Mouse (Mus musculus): ENCODE results near the gene Fli1. TPM values are rescaled to one million over a fixed set of nuclear protein-coding genes. Genes with fewer than 3 reads are reported as not detected.

Gene Fli1
- polyA plus RNA-seq, 1 experiment from 2014 or later = 18.8 TPM

GRCm38 (mm10) chr9:32543923-32544575 lies 1.4 kb upstream of the Fli1 start:
- no peaks in the 10 kb centered on the region for H3K36me3 ChIP-seq (ENCODE audit: control insufficient read depth, insufficient read depth, low read length)
- WGBS = 13% methylated on average over 7 of the region's 8 CpGs
- H3K4me1 ChIP-seq (ENCODE audit: control insufficient read depth, insufficient read depth, low read length) = peaks cover 55% of the 10 kb centered on the region
- peak overlapping the region; percentile 91 for H3K27ac ChIP-seq (replicated peaks; ENCODE audit: low read depth, low read length)
- H3K9me3 ChIP-seq (ENCODE audit: control insufficient read depth, low read length) = no peaks in the 10 kb centered on the region
- peak overlapping the region; percentile 88 for H3K4me2 ChIP-seq (ENCODE audit: low read depth, low read length)
- DNase-seq (ENCODE audit: low spot score) = peak; percentile 73
- H3K4me3 ChIP-seq (ENCODE audit: low read depth, low read length) = peak overlapping the region; percentile 14; the same call in 1 of the 2 replicates
- H3K9ac ChIP-seq (ENCODE audit: low read depth, low read length) = no peak overlapping the region
- ATAC-seq (ENCODE audit: low read depth) = no peak
- peaks cover 29% of the 10 kb centered on the region; the same call in 1 of the 2 replicates for H3K27me3 ChIP-seq (replicated peaks; ENCODE audit: control insufficient read depth, insufficient read depth, low read length)

- H3K9me3 ChIP-seq (ENCODE audit: control insufficient read depth, low read length) = no peaks in the 10 kb centered on the region
- ATAC-seq (ENCODE audit: low read depth) (no peak), DNase-seq (ENCODE audit: low spot score) (peak; percentile 48)
- H3K4me3 ChIP-seq (ENCODE audit: low read depth, low read length) = peak overlapping the region; percentile 73
- peak overlapping the region; percentile 92 for H3K9ac ChIP-seq (ENCODE audit: low read depth, low read length)
- no peaks in the 10 kb centered on the region for H3K36me3 ChIP-seq (ENCODE audit: control insufficient read depth, insufficient read depth, low read length)
- H3K4me2 ChIP-seq (ENCODE audit: low read depth, low read length) = peak overlapping the region; percentile 88
- H3K4me1 ChIP-seq (ENCODE audit: control insufficient read depth, insufficient read depth, low read length) = peaks cover 45% of the 10 kb centered on the region
- peaks cover 29% of the 10 kb centered on the region; the same call in 1 of the 2 replicates for H3K27me3 ChIP-seq (replicated peaks; ENCODE audit: control insufficient read depth, insufficient read depth, low read length)
- peak overlapping the region; percentile 91 for H3K27ac ChIP-seq (replicated peaks; ENCODE audit: low read depth, low read length)
- 1% methylated on average over 18 of the region's 18 CpGs for WGBS
These were observed 450 bp upstream of the Fli1 start for GRCm38 (mm10) chr9:32543040-32543581.

- no peak for ATAC-seq (ENCODE audit: low read depth)
- 1% methylated on average over 29 of the region's 30 CpGs for WGBS
- H3K27me3 ChIP-seq (replicated peaks; ENCODE audit: control insufficient read depth, insufficient read depth, low read length) = peaks cover 28% of the 10 kb centered on the region; the same call in 1 of the 2 replicates
These were observed 1.3 kb downstream of the Fli1 start for GRCm38 (mm10) chr9:32541223-32541901.

GRCm38 (mm10) chr9:32540406-32541222 lies 2.0 kb downstream of the Fli1 start:
- H3K9me3 ChIP-seq (ENCODE audit: control insufficient read depth, low read length) = no peaks in the 10 kb centered on the region
- peak overlapping the region; percentile 88 for H3K4me2 ChIP-seq (ENCODE audit: low read depth, low read length)
- peaks cover 28% of the 10 kb centered on the region for H3K4me1 ChIP-seq (ENCODE audit: control insufficient read depth, insufficient read depth, low read length)
- peak overlapping the region; percentile 73 for H3K4me3 ChIP-seq (ENCODE audit: low read depth, low read length)
- WGBS = under 1% methylated on average over 11 of the region's 70 CpGs
- DNase-seq (ENCODE audit: low spot score) (no peak), ATAC-seq (ENCODE audit: low read depth) (0 out of 2 replicates have a peak, but pooled peaks have one; percentile 30)
- H3K27me3 ChIP-seq (replicated peaks; ENCODE audit: control insufficient read depth, insufficient read depth, low read length) = peaks cover 21% of the 10 kb centered on the region; the same call in 1 of the 2 replicates
- H3K27ac ChIP-seq (replicated peaks; ENCODE audit: low read depth, low read length) = peak overlapping the region; percentile 91
- H3K9ac ChIP-seq (ENCODE audit: low read depth, low read length) = peak overlapping the region; percentile 92
- H3K36me3 ChIP-seq (ENCODE audit: control insufficient read depth, insufficient read depth, low read length) = no peaks in the 10 kb centered on the region

More at GRCm38 (mm10) chr9:32541223-32541901, 1.3 kb downstream of the Fli1 start:
- Histone ChIP-seq H3K4me2 (ENCODE audit: low read depth, low read length) (peak overlapping the region; percentile 88), H3K4me3 (ENCODE audit: low read depth, low read length) (peak overlapping the region; percentile 73), H3K9ac (ENCODE audit: low read depth, low read length) (peak overlapping the region; percentile 92), H3K27ac (replicated peaks; ENCODE audit: low read depth, low read length) (peak overlapping the region; percentile 91), H3K36me3 (ENCODE audit: control insufficient read depth, insufficient read depth, low read length) (no peaks in the 10 kb centered on the region), H3K9me3 (ENCODE audit: control insufficient read depth, low read length) (no peaks in the 10 kb centered on the region), H3K4me1 (ENCODE audit: control insufficient read depth, insufficient read depth, low read length) (peaks cover 30% of the 10 kb centered on the region)
- DNase-seq (ENCODE audit: low spot score) = peak; percentile 48

- peak overlapping the region; percentile 88 for H3K4me2 ChIP-seq (ENCODE audit: low read depth, low read length)
- H3K4me1 ChIP-seq (ENCODE audit: control insufficient read depth, insufficient read depth, low read length) = peaks cover 23% of the 10 kb centered on the region
- DNase-seq (ENCODE audit: low spot score) (peak; percentile 36), ATAC-seq (ENCODE audit: low read depth) (0 out of 2 replicates have a peak, but pooled peaks have one; percentile 4)
- no peaks in the 10 kb centered on the region for H3K9me3 ChIP-seq (ENCODE audit: control insufficient read depth, low read length)
- peak overlapping the region; percentile 91 for H3K27ac ChIP-seq (replicated peaks; ENCODE audit: low read depth, low read length)
- WGBS = 2% methylated on average over 9 of the region's 13 CpGs
- no peaks in the 10 kb centered on the region for H3K36me3 ChIP-seq (ENCODE audit: control insufficient read depth, insufficient read depth, low read length)
- H3K27me3 ChIP-seq (replicated peaks; ENCODE audit: control insufficient read depth, insufficient read depth, low read length) = peaks cover 19% of the 10 kb centered on the region; the same call in 1 of the 2 replicates
- peak overlapping the region; percentile 73 for H3K4me3 ChIP-seq (ENCODE audit: low read depth, low read length)
- H3K9ac ChIP-seq (ENCODE audit: low read depth, low read length) = peak overlapping the region; percentile 92
These were observed 2.6 kb downstream of the Fli1 start for GRCm38 (mm10) chr9:32540061-32540405.

GRCm38 (mm10) chr9:32539321-32539761 lies 3.3 kb downstream of the Fli1 start:
- Histone ChIP-seq H3K9me3 (ENCODE audit: control insufficient read depth, low read length) (no peaks in the 10 kb centered on the region), H3K4me3 (ENCODE audit: low read depth, low read length) (peak overlapping the region; percentile 73), H3K36me3 (ENCODE audit: control insufficient read depth, insufficient read depth, low read length) (no peaks in the 10 kb centered on the region), H3K27me3 (replicated peaks; ENCODE audit: control insufficient read depth, insufficient read depth, low read length) (peaks cover 17% of the 10 kb centered on the region; the same call in 1 of the 2 replicates), H3K27ac (replicated peaks; ENCODE audit: low read depth, low read length) (no peak overlapping the region; the same call in 1 of the 2 replicates), H3K4me1 (ENCODE audit: control insufficient read depth, insufficient read depth, low read length) (peaks cover 16% of the 10 kb centered on the region), H3K4me2 (ENCODE audit: low read depth, low read length) (peak overlapping the region; percentile 88), H3K9ac (ENCODE audit: low read depth, low read length) (peak overlapping the region; percentile 92; the same call in 1 of the 2 replicates)
- 36% methylated on average over 3 of the region's 3 CpGs for WGBS
- DNase-seq (ENCODE audit: low spot score) (no peak), ATAC-seq (ENCODE audit: low read depth) (no peak)

- WGBS = 78% methylated on average over 5 of the region's 5 CpGs
- H3K4me2 ChIP-seq (ENCODE audit: low read depth, low read length) = peak overlapping the region; percentile 88; the same call in 1 of the 2 replicates
- H3K9me3 ChIP-seq (ENCODE audit: control insufficient read depth, low read length) = no peaks in the 10 kb centered on the region
- no peaks in the 10 kb centered on the region for H3K36me3 ChIP-seq (ENCODE audit: control insufficient read depth, insufficient read depth, low read length)
- peaks cover 4% of the 10 kb centered on the region for H3K4me1 ChIP-seq (ENCODE audit: control insufficient read depth, insufficient read depth, low read length)
- no peak for DNase-seq (ENCODE audit: low spot score)
- ATAC-seq (ENCODE audit: low read depth) = no peak
- H3K27me3 ChIP-seq (replicated peaks; ENCODE audit: control insufficient read depth, insufficient read depth, low read length) = peaks cover 7% of the 10 kb centered on the region; the same call in 1 of the 2 replicates
- H3K27ac ChIP-seq (replicated peaks; ENCODE audit: low read depth, low read length) = no peak overlapping the region
- H3K9ac ChIP-seq (ENCODE audit: low read depth, low read length) = no peak overlapping the region
- H3K4me3 ChIP-seq (ENCODE audit: low read depth, low read length) = 0 out of 2 replicates have a peak overlapping the region, but pooled peaks have one; percentile 8
These were observed 4.5 kb downstream of the Fli1 start for GRCm38 (mm10) chr9:32538124-32538523.

- H3K36me3 ChIP-seq (ENCODE audit: control insufficient read depth, insufficient read depth, low read length) = no peaks in the 10 kb centered on the region
- no peak overlapping the region for H3K27ac ChIP-seq (replicated peaks; ENCODE audit: low read depth, low read length)
- H3K9me3 ChIP-seq (ENCODE audit: control insufficient read depth, low read length) = no peaks in the 10 kb centered on the region
- no peak overlapping the region for H3K9ac ChIP-seq (ENCODE audit: low read depth, low read length)
- no peaks in the 10 kb centered on the region; the same call in 1 of the 2 replicates for H3K4me1 ChIP-seq (ENCODE audit: control insufficient read depth, insufficient read depth, low read length)
- H3K4me3 ChIP-seq (ENCODE audit: low read depth, low read length) = no peak overlapping the region
- DNase-seq (ENCODE audit: low spot score) = no peak
- no peak for ATAC-seq (ENCODE audit: low read depth)
- peaks cover 3% of the 10 kb centered on the region; the same call in 1 of the 2 replicates for H3K27me3 ChIP-seq (replicated peaks; ENCODE audit: control insufficient read depth, insufficient read depth, low read length)
- 73% methylated on average over 6 of the region's 6 CpGs for WGBS
- peak overlapping the region; percentile 88; the same call in 1 of the 2 replicates for H3K4me2 ChIP-seq (ENCODE audit: low read depth, low read length)
These were observed 5.0 kb downstream of the Fli1 start for GRCm38 (mm10) chr9:32537706-32538105.
